Mouse (Mus musculus) 3T3-L1 (cell line): ENCODE measurements at regions not wholly inside any gene's neighbourhood (a gene's known extent, or its start where the extent isn't known, plus 50 kb on each side); places are given as distances from the start of the nearest gene placed in this dataset.

Experiments
- DNase-seq: peaks from one replicate; pipeline ENCODE4 v3.0.0-alpha.2; 2015; ENCODE audit warnings: low read depth, low spot score

- no peak for DNase-seq
Observed at GRCm38 (mm10) chr16:42681196-42681595, 194.5 kb upstream of the Zbtb20 start.

GRCm38 (mm10) chr16:42677211-42677610 lies 198.5 kb upstream of the Zbtb20 start:
- peak; percentile 89 for DNase-seq

- peak; percentile 72 for DNase-seq
Observed at GRCm38 (mm10) chr16:42676406-42677075, 199.1 kb upstream of the Zbtb20 start.

- DNase-seq = peak; percentile 46
Observed at GRCm38 (mm10) chr16:42675031-42675430, 200.7 kb upstream of the Zbtb20 start.

- peak; percentile 24 for DNase-seq
Observed at GRCm38 (mm10) chr16:42666601-42667000, 209.1 kb upstream of the Zbtb20 start.

GRCm38 (mm10) chr16:42651904-42652732 lies 223.6 kb upstream of the Zbtb20 start:
- peak; percentile 22 for DNase-seq

GRCm38 (mm10) chr16:42649767-42650166 lies 225.9 kb upstream of the Zbtb20 start:
- DNase-seq = no peak

GRCm38 (mm10) chr16:42648531-42649142 lies 227.0 kb upstream of the Zbtb20 start:
- DNase-seq = peak; percentile 76

- DNase-seq = no peak
Observed at GRCm38 (mm10) chr16:42647762-42648161, 227.9 kb upstream of the Zbtb20 start.

- no peak for DNase-seq
Observed at GRCm38 (mm10) chr16:42635766-42636165, 239.9 kb upstream of the Zbtb20 start.

GRCm38 (mm10) chr16:42627675-42628074 lies 248.0 kb upstream of the Zbtb20 start:
- no peak for DNase-seq

- no peak for DNase-seq
Observed at GRCm38 (mm10) chr16:42615920-42616319, 259.8 kb upstream of the Zbtb20 start.

GRCm38 (mm10) chr16:42612011-42612410 lies 263.7 kb upstream of the Zbtb20 start:
- no peak for DNase-seq

- DNase-seq = no peak
Observed at GRCm38 (mm10) chr16:42608336-42608735, 267.3 kb upstream of the Zbtb20 start.

- DNase-seq = peak; percentile 62
Observed at GRCm38 (mm10) chr16:42592321-42592720, 251.9 kb upstream of the Gap43 start.

GRCm38 (mm10) chr16:42591530-42591929 lies 251.1 kb upstream of the Gap43 start:
- no peak for DNase-seq

GRCm38 (mm10) chr16:42586196-42586595 lies 245.7 kb upstream of the Gap43 start:
- peak; percentile 96 for DNase-seq

GRCm38 (mm10) chr16:42575517-42575946 lies 235.1 kb upstream of the Gap43 start:
- DNase-seq = no peak

GRCm38 (mm10) chr16:42574978-42575377 lies 234.5 kb upstream of the Gap43 start:
- DNase-seq = no peak

GRCm38 (mm10) chr16:42570246-42570996 lies 230.0 kb upstream of the Gap43 start:
- no peak for DNase-seq

GRCm38 (mm10) chr16:42569335-42569734 lies 228.9 kb upstream of the Gap43 start:
- DNase-seq = no peak

- DNase-seq = peak; percentile 26
Observed at GRCm38 (mm10) chr16:42549591-42549990, 209.1 kb upstream of the Gap43 start.
